Mouse (Mus musculus): ENCODE data around the gene Ppp1r15a.
"Not testable (repeated sequence)": the region's sequence is repeated elsewhere in the genome, so short reads cannot be mapped to it uniquely, and the experiment has no call there.

Gene Ppp1r15a

DNA sequence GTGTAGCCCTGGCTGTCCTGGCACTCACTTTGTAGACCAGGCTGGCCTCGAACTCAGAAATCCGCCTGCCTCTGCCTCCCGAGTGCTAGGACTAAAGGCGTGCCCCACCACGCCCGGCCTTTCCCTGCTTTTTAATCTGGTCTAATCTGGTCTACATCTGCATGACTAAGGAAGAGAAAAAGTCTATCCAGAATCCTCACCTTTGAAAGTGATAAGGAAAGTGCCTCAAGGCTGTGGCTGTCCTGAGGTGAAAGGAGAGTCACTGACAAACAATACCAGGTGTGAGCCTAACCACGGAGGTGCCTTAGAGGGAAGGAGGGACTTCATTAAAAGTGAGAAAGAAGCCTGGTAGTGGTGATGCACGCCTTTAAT, 25.4 kb upstream of the Ppp1r15a start:
- DNase-seq (ENCODE audit: low read depth, low spot score), result no peak

DNA sequence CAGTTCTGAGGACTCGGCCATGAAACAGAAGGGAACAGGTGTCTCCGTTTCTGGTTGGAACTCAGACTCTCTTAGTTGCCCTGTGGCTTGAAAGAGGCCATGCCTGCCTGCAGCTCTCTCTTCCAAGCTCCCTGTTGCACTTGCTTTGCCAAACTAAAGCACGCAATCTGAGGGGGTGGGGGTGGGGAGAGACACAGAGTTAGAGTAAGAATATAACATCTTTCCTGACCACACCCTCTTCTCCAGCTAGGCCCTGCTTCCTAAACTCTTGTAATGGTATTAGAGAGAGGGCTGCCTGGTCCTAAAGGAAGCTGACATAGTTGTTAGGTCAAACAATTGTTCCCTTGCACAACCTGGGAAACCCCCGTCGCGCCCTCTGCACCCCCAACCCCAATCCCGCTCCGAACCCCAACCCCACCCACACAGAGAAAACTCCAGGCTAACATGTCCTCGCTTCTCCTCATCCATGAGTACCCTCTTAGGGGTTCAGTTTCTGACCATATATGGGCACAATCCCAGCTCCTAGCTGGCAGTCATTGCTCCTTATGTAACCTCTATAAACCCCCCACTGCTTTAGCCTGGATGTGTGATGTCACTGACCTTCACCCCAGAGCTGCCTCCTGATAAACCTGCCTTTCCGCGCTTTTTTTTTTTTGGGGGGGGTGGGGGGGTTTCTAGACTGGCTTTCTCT, 24.9 kb upstream of the Ppp1r15a start:
- DNase-seq (ENCODE audit: low read depth, low spot score), result no peak

DNA sequence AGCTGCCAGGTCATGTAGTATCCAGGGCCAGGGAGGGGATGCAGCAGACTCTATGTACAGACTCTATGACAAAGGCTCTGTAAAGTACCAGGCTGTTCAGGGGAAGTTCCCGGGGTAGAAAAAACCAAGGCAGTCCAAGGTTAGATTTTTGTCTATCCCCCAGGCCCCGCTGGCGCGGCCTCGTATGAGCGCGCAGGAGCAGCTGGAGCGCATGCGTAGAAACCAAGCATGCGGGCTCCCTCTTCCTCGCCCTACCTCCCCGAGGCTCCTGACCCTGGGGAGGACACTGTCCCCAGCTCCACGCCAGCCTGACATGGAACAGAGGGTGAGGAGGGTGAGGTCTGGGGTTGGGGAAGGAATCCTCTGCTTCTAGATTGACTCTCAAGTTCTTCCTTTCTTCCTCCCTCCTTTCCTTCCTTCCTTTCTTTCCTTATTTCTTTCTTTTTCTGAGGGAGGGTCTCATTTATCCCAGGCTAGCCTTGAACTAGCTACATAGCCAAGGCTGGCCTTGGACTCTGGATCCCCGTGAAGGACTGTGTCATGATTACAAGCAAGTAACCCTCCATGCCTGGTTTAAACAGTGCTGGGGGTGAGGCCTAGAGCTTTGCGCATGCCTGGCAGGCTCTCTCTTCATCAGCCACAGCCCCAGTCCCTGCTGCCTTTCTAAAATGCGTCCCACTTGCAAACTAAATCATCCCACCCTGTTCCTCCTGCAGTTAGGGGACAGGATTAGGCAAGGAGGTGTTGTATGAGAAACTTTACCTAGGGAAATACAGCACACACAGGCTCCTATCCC, 23.8 kb upstream of the Ppp1r15a start:
- DNase-seq (ENCODE audit: low read depth, low spot score), result no peak

DNA sequence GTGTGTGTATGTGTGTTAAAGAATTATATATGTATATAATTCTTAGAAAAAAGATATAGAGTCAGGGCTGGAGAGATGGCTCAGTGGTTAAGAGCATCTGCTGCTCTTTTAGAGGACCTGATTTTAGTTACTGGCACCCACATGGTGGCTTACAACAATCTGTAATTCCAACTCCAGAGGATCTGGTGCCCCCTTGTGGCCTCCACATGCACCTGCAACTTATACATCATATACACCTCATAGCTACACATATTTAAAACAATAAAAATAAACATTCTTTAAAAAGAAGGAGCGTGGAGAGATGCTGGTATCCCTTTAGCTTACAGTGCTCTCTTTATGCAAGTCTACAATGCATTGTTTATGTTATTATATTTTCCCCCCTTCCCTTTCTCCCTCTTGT, 18.5 kb upstream of the Ppp1r15a start:
- no peak for DNase-seq (ENCODE audit: low read depth, low spot score)

DNA sequence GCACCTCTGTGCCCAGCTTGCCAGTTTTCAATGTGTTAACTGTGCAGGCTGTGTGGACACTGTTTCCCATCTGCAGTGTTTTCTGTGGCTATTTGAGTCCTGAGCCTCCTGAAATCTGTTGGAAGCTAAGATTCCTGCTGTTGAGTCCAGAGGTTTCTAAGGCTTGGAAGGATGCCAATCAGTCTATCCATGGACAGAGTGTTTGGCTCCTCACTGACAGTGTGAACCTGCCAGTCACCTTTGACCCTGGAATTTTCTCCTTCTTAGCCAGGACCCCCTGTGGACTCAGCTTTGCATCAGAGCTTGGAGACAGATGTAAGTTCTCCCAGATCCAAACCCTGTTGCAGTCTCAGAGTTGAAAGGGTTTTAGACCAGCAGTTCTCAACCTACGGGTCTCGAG, 14.1 kb upstream of the Ppp1r15a start:
- no peak for DNase-seq (ENCODE audit: low read depth, low spot score)

DNA sequence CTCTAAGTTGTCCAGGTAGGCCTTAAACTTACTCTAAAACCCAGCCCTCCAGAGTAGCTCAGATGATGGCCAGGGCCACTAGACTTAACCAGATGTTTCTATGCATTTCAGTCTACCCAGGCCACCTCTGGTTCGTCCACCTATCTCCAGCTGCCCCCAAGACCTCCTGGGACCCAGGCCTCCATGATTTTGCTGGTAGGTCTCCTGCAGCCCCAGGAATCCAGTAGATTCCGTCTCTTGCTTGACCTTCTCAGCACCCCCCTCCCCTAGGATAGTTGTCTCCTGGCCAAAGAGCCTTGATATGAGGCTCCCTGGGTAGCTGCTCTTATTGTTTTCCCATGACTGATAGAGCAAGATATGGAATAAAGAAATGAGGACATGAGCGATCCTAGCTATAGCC, 13.0 kb upstream of the Ppp1r15a start:
- DNase-seq (ENCODE audit: low read depth, low spot score), result no peak

DNA sequence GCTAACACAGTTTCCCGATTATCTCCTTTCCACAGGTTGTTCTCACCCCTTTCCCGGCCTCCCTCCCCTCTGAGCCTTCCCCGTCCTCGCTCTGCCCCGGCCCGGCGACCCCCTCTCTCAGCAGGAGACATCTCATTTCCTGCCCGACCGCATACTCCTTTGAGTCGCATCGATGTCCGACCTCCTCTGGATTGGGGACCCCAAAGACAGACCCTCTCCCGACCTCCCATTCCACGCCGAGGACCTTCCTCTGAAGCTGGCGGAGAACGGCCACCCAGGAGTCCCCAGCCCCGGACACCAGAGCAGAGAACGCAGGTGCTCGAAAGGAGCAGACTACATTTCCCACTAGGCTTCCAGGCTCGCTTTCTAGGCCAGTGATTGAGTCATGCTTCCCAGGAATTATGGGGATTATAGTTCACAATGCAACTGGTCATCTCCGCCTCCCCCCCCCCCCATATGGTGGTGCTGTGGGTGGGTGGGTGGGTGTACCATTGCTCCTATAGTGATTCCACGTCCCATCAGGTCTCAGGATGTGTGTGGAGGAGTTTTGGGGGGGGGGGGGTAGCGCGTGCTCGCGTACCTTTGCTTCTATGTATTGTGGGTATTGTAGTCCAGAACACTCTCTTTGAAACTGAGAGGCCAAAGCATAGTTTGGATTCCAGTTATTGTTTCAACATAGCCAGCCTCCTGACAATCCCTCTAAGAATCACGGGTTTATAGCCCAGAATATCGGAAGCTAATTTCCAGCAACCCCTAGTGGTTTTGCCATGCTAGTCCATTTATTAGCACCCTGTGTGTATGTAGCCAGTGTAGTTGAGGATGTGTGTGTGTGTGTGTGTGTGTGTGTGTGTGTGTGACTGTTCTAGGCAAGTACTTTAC, 12.3 kb upstream of the Ppp1r15a start:
- no peak for DNase-seq (ENCODE audit: low read depth, low spot score)

DNA sequence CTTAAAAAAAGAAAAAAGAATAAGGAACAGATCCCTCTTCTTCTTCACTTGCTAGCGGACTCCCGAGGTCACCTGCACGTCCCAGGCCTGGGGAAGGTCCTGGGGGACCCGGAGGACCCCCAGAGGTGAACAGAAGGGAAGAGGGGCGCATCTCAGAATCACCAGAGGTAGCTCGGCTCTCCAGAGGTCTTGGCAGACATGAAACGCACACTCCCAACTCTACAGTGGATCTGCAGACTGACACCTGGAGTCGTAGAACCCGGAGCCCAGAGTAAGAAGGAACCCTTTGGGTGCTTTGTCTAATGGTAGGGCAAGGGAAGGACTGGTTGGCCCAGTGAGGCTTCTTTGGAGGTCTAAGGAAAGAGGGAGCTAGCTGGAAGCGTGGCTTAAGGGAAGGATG, 11.5 kb upstream of the Ppp1r15a start:
- DNase-seq (ENCODE audit: low read depth, low spot score), result no peak

DNA sequence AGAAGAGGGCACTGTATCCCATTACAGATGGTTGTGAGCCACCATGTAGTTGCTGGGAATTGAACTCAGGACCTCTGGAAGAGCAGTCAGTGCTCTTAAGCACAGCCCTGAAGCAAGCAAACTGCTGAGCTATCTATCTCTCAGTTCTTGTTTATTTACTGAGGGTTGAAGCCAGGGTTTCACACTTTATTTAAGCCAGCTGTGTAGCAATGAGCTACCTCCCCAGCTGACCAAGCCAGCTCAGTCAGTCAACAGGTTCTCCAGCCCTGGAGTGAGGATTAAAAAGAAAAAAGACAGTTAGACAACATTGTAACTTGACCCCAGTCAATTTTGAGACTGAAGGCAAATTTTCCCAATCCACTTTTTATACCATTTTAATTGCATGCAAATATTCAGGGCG, 9.6 kb upstream of the Ppp1r15a start:
- DNase-seq (ENCODE audit: low read depth, low spot score), result no peak

DNA sequence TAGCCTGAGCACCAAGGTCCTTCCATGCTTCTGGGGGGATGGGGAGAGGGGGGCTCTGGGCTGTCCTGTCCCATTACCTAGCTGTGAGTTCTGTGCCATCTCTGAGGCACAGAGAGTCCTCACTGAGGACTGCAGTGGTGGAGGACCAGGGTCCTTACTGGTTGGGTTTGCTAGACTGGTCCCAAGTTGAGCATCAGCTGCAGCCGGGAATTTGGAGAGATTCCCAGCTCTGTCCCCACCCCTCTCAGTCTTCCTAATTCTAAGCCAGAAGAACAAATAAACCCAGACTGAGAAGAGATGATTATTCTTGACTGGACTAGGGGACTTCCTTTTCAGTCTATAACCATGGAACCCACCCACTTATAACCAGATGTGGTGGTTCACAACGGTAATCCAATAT, 4.6 kb upstream of the Ppp1r15a start:
- DNase-seq (ENCODE audit: low read depth, low spot score), result no peak

DNA sequence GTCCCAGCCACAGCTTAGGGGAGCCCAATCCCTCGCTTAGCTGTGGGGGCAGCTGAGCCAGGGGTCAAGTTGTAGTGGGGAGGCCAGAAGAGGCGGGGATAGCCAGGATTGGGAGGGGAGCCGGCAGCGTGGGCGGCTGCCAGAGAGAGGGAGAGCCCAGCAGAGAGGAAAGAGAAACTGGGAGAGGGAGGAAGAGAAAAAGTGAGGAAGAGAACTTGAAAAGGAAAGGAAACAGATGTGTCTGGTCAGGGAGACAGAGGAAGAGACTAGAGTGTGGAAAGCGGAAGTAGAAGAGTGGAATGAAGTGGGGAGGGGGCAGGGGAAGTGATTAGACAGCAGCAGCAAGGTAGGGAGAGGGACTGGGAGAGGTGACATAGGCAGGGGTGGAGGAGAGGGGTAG, 3.4 kb upstream of the Ppp1r15a start:
- no peak for DNase-seq (ENCODE audit: low read depth, low spot score)

DNA sequence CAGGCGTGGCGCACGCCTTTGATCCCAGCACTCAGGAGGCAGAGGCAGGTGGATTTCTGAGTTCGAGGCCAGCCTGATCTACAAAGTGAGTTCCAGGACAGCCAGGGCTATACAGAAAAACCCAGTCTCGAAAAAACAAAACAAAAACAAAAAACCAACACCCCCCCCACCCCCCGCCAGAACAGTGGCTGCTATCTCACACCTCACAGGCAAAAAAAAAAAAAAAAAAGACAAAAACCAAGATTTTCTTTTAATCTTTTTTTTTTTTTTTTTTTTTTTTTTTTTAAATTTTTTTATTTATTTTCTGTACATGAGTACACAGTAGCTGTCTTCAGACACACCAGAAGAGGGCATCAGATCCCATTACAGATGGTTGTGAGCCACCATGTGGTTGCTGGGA, 1.1 kb upstream of the Ppp1r15a start:
- DNase-seq (ENCODE audit: low read depth, low spot score), result not testable (repeated sequence)

DNA sequence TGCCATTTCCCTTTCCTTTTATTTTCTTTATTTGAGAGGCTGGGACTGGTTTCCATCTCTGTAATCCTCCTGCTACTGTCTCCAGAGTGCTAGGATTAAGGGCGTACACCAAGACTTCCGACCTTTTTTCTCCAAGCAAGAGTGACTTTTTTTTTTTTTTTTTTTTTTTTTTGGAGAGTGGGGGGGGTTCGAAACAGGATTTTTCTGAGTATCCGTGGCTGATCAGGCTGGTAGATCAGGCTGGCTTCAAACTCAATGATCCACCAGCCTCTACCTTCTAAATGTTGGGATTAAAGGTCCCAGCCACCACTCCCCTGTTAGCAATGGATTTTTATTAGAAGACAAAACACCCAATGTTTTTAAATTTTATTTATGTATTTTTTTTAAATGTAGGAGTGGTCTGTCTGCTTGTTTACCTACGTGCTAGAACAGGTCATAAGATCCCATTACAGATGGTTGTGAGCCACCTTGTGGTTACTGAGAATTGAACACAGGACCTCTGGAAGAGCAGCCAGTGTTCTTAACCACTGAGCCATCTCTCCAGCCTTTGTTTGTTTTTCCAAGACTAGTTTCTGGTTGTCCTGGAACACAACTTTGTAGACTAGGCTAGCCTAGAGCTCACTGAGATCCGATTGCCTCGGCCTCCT, 529 bp upstream of the Ppp1r15a start:
- DNase-seq (ENCODE audit: low read depth, low spot score), result no peak

DNA sequence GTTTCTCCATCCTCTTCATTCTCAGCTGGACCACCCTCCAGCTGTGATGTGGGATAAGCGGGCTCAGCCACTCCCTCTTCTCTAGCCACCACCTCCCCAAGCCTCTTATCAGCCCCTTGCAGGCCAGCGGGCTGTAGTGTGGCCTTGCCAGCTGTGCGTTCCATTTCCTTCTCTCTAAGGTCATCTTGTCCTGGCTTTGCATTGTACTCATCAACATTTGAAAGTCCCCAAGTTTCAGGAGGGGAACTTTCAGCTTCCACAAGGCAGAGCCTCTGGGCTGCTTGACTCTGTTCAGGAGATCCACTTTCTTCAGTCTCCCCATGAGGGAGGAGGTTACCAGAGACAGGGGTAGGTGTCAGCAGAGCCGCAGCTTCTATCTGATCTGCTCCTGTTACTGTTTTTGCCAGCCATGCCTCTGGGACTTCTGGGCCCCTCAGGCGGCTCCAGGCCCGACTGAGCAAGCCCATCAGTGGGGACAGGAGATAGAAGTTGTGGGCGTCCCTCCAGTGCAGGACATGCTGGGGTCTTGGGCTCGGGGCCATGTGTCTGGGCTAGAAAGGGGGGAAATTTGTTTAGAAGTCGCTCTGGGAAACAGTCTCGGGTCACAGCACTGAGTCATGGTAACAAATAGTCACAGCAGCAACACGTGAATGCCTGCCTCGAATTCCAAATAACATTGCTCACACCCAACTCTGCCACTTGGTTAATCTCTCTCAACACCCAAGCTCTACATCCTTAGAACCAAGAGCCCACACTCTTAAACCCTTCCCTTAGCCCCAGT, 1.0 kb downstream of the Ppp1r15a start:
- DNase-seq (ENCODE audit: low read depth, low spot score), result peak; percentile 91

DNA sequence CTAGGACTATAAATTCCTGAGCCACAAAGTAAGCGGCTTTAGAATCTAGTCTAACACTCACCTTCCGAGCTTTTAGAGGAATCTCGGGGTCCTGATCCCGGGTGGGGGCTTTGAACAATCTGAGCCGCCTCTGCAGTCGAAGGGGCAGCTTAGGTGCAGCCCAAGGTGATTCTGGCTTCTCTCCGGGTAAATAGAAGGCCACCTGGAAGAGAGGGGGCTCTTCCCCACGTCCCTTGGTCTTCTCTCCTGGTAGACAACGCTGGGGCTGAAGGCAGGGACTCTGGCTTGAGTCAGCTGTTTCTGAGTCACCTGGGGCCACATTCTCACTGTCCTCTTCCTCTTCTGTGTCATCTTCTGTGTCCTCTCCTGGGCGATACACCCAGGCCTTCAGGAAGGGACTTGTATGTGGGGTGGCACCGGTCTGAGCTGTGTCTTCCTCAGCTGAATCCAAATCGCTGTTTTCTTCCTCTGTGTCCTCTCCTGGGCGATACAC, 2.3 kb downstream of the Ppp1r15a start:
- DNase-seq (ENCODE audit: low read depth, low spot score), result no peak

DNA sequence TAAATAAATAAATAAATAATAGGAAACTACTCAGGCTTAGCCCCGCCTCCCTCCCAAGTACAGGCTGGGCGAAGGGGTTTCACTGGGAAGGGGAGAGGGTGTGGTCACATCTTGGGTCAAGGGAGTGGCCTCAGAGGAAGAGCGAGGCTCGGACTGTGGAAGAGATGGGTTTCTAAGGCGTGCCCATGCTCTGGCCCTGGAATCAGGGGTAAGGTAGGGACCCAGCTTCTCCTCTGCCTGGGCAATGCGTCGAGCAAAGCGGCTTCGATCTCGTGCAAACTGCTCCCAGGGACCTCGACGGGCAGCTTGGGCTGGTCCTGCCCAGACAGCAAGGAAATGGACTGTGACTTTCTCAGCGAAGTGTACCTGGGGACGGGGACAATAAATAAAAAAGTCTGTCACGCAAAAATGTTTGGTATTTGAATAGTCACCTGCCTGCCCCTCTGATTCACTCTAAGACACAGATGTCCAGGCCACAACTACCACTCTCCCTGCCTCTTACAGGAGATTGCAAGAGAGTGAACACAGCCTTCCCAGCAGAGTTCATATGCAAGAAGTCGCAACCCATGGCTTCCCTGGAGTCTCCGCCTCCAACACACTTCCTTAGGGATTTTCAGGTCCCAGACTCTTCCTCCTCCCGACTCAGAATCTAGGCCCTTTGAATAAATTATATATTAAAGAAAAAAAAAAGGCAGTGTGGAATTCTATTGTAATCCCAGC, 3.0 kb downstream of the Ppp1r15a start:
- peak; percentile 57 for DNase-seq (ENCODE audit: low read depth, low spot score)

DNA sequence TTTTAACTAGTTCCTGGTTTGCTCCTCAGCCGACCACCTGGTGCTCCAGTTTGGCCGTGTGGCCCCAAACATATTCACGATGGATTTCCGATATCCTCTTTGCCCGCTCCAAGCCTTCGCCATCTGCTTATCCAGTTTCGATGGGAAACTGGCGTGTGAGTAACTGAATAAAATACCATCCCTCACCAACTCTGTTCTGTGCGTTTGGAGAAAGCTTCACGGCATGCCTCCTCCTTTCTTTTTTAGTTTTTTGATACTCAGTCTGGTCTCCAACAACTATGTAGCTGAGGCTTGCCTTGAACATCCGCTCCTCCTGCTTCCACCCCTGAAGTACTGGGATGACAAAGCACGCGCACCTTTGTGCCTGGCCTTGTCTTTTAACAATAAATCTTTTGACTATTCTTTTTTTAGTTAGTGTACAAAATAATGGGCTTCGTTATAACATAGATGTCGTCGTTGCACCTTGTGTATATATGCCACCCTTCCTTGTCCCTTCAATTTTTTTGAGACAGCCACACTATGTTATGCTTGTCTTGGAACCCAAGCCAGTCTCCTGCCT, 3.8 kb downstream of the Ppp1r15a start:
- DNase-seq (ENCODE audit: low read depth, low spot score), result no peak

DNA sequence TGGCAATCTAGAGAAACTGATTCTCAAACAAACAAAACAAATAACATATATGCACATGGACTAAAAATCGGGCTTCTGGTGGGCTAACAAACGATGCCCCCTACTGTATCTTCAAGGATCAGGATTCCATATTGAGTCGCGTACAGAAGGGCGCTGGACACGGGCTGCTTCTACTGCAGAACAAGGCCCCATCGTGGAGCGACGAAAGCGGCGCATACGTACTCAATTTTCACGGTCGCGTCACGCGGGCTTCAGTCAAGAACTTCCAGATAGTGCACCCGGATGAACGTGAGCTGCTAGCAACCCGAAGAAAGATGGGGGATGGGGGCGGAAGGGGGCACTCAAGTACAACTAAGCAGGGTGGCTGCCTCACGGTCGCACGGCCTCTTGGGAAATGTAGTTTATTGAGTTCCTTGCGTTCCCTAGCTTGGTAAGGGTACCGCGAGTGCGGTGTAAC, 4.3 kb downstream of the Ppp1r15a start:
- DNase-seq (ENCODE audit: low read depth, low spot score), result peak; percentile 62

DNA sequence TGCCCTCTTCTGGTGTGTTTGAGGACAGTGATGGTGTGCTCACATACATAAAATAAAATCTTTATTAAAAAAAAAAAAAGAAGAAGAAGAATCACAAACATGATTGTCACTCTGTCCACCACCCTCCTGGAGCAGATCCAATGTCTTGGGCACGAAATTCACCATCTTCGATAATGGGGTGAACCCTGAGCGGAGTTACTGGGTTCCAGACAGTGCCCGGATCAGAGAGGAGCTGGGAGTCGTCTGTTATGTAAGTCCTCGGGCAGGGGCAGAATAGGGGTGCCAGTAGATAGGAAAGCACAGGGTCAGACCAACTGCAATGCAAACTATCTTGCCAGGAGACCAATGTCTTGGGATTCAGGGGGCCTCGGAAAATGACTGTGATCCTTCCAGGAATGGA, 5.5 kb downstream of the Ppp1r15a start:
- DNase-seq (ENCODE audit: low read depth, low spot score), result no peak
